Mouse (Mus musculus): ENCODE results near the gene Ttc30a2. TPM values are rescaled to one million over a fixed set of nuclear protein-coding genes. Genes with fewer than 3 reads are reported as not detected.
"Not testable (repeated sequence)": the region's sequence is repeated elsewhere in the genome, so short reads cannot be mapped to it uniquely, and the experiment has no call there.

Ttc30a2 gene
- polyA plus RNA-seq, 1 experiment from 2014 or later: 0.96 TPM

DNA sequence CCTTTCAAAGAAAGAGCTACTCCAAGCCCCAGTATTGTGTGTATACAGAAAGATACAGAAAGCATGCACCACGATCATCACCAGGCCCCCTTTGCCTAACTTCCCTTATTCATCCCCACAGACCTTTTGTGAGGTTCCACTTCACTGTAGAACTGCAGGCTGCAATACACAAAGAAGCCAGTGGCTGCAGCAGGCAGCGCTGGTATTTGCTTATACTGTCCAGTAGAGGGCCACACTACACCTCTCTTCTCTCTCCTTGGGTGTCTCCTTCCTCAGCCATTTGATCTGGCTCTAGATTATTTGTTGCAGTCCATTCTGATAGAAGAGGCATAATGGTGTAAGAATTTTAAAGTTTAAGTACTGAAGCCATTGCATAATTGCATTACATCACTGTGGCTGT, 7.2 kb upstream of the Ttc30a2 start:
- peak; percentile 90 for DNase-seq (ENCODE audit: low spot score, missing footprints)
- H3K4me2 ChIP-seq: no peak overlapping the region
- H3K9ac ChIP-seq (ENCODE audit: low read length): peak overlapping the region; percentile 48; the same call in 1 of the 2 replicates
- no peaks in the 10 kb centered on the region for H3K27me3 ChIP-seq (ENCODE audit: control insufficient read depth, insufficient read depth, low read length)
- peak; percentile 76 for ATAC-seq (ENCODE audit: low FRiP score)
- H3K36me3 ChIP-seq (ENCODE audit: control insufficient read depth, insufficient read depth, low read length): no peaks in the 10 kb centered on the region
- H3K27ac ChIP-seq (ENCODE audit: low read depth, low read length): no peak overlapping the region; the same call in 1 of the 2 replicates
- WGBS: 4% methylated on average over 2 of the region's 2 CpGs
- peaks cover 3% of the 10 kb centered on the region; the same call in 1 of the 2 replicates for H3K9me3 ChIP-seq (ENCODE audit: control insufficient read depth, low read length)
- H3K4me3 ChIP-seq (ENCODE audit: low read depth, low read length): no peak overlapping the region
- H3K4me1 ChIP-seq (ENCODE audit: control insufficient read depth, insufficient read depth, low read length): no peaks in the 10 kb centered on the region; the same call in 1 of the 2 replicates

DNA sequence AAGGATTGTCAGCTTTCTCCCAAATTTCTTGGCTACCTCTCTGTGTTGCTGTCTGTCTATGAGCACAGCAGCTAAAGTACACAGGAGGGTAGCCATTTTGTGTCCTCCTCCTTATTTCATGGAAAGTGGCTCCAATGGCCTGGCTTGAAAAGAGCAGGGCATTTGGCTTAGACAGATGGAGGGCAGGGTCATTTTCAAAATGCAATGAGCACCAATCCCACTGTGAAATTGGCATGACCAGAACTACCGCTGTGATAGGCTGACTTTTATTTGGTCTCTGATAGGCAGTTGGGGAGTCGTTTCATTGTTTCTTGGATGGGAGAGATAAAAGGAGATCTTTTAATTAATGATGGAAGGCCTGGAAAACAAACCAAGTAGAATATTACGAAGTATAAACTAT, 5.9 kb upstream of the Ttc30a2 start:
- no peak overlapping the region for H3K4me2 ChIP-seq
- H3K27ac ChIP-seq (ENCODE audit: low read depth, low read length): no peak overlapping the region
- 90% methylated on average over 3 of the region's 3 CpGs for WGBS
- no peak for DNase-seq (ENCODE audit: low spot score, missing footprints)
- ATAC-seq (ENCODE audit: low FRiP score): no peak
- no peaks in the 10 kb centered on the region; the same call in 1 of the 2 replicates for H3K4me1 ChIP-seq (ENCODE audit: control insufficient read depth, insufficient read depth, low read length)
- no peaks in the 10 kb centered on the region for H3K36me3 ChIP-seq (ENCODE audit: control insufficient read depth, insufficient read depth, low read length)
- no peak overlapping the region for H3K9ac ChIP-seq (ENCODE audit: low read length)
- peaks cover 3% of the 10 kb centered on the region; the same call in 1 of the 2 replicates for H3K9me3 ChIP-seq (ENCODE audit: control insufficient read depth, low read length)
- H3K27me3 ChIP-seq (ENCODE audit: control insufficient read depth, insufficient read depth, low read length): no peaks in the 10 kb centered on the region
- H3K4me3 ChIP-seq (ENCODE audit: low read depth, low read length): no peak overlapping the region

DNA sequence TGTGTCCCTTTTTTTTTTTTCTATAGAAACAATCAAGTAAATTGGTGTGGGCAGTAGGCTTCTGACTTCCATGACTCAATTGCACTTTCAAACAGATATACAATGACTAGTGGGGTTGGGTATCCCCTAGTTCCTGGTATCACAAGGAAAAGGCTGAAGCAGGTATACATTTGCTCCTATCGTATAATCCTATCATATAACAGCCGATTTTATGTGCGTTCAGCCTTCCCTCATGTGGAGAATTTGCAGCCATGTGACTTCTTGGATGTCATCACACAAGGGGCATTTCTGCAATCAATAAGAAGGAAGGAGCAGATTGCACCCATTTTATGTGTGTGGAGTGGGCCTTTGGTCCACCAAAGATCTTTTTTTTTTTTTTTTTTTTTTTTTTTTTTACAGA, 5.1 kb upstream of the Ttc30a2 start:
- Histone ChIP-seq H3K9ac (ENCODE audit: low read length) (no peak overlapping the region), H3K27ac (ENCODE audit: low read depth, low read length) (no peak overlapping the region), H3K4me3 (ENCODE audit: low read depth, low read length) (no peak overlapping the region), H3K36me3 (ENCODE audit: control insufficient read depth, insufficient read depth, low read length) (no peaks in the 10 kb centered on the region), H3K4me1 (ENCODE audit: control insufficient read depth, insufficient read depth, low read length) (no peaks in the 10 kb centered on the region; the same call in 1 of the 2 replicates), H3K9me3 (ENCODE audit: control insufficient read depth, low read length) (peaks cover 3% of the 10 kb centered on the region; the same call in 1 of the 2 replicates), H3K27me3 (ENCODE audit: control insufficient read depth, insufficient read depth, low read length) (no peaks in the 10 kb centered on the region), H3K4me2 (no peak overlapping the region)
- ATAC-seq (ENCODE audit: low FRiP score): no peak
- 95% methylated on average over 3 of the region's 3 CpGs for WGBS
- DNase-seq (ENCODE audit: low spot score, missing footprints): peak; percentile 76

DNA sequence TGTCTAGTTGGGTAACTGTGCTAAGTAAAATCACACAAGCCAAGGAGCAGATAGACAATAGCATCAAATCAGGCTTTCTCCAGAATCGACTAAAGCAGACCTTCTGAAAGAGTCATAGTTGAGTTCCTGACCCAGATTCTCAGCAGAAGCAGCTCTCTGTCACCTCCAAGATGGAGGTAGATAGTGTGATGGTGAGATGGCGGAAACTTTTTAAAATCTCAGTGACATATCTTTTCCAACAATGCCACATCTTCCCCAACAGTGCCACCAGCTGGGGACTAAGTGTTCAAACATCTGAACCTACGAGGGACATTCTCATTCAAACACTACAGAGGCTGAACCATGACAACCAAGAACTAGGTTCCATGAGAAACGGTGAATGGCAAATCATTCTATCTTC, 4.7 kb upstream of the Ttc30a2 start:
- Histone ChIP-seq H3K27ac (ENCODE audit: low read depth, low read length) (no peak overlapping the region), H3K4me1 (ENCODE audit: control insufficient read depth, insufficient read depth, low read length) (no peaks in the 10 kb centered on the region; the same call in 1 of the 2 replicates), H3K9me3 (ENCODE audit: control insufficient read depth, low read length) (peaks cover 3% of the 10 kb centered on the region; the same call in 1 of the 2 replicates), H3K27me3 (ENCODE audit: control insufficient read depth, insufficient read depth, low read length) (no peaks in the 10 kb centered on the region), H3K9ac (ENCODE audit: low read length) (no peak overlapping the region), H3K4me2 (no peak overlapping the region), H3K4me3 (ENCODE audit: low read depth, low read length) (no peak overlapping the region), H3K36me3 (ENCODE audit: control insufficient read depth, insufficient read depth, low read length) (no peaks in the 10 kb centered on the region)
- DNase-seq (ENCODE audit: low spot score, missing footprints): peak; percentile 80
- no peak for ATAC-seq (ENCODE audit: low FRiP score)
- 95% methylated on average over 4 of the region's 4 CpGs for WGBS

DNA sequence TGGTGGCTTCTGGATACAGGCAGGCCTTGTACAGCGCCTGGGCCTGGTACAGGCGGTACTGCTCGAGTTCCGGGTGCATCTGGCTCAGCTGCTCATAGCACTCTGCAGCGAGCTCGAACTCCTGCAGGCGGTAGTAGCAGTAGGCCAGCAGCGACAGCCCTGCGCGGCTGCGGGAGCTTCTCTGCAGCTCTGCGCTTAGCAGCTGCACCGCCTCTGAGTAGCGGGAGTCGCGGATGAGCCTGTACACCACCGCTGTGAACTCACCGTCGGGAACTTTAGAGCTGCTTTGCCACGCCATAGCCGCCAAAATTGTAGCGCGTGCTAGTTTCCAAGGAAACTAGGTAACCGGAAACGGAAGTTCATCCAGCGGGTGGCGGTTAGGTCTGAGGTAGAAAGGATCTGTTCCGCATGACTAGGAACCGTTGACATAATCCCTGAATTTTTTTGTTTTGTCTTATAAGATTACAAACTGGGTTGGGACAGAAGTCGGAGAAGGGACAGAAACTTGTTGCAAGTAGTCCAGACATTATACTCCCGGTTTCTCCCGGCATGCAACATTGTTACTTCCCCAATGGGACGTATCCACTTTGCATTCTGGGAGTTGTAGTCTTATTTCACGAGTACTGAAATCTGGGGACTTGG, 3.6 kb upstream of the Ttc30a2 start, which contains the start of gene Ttc30a1:
Gene Ttc30a1, minus strand, starts transcription at position 528 of the 642 bp plus-strand sequence.
- H3K9me3 ChIP-seq (ENCODE audit: control insufficient read depth, low read length); H3K27ac ChIP-seq (ENCODE audit: low read depth, low read length); H3K27me3 ChIP-seq (ENCODE audit: control insufficient read depth, insufficient read depth, low read length); H3K4me1 ChIP-seq (ENCODE audit: control insufficient read depth, insufficient read depth, low read length); H3K36me3 ChIP-seq (ENCODE audit: control insufficient read depth, insufficient read depth, low read length): not testable (repeated sequence)
- ATAC-seq (ENCODE audit: low FRiP score): peak; percentile 73
- DNase-seq (ENCODE audit: low spot score, missing footprints): peak; percentile 99
- Histone ChIP-seq H3K9ac (ENCODE audit: low read length) (peak within 1 kb of the TSS; percentile 61), H3K4me3 (ENCODE audit: low read depth, low read length) (peak within 1 kb of the TSS; percentile 44), H3K4me2 (peak within 1 kb of the TSS; percentile 53)
- 3% methylated on average over 33 of the region's 34 CpGs for WGBS

DNA sequence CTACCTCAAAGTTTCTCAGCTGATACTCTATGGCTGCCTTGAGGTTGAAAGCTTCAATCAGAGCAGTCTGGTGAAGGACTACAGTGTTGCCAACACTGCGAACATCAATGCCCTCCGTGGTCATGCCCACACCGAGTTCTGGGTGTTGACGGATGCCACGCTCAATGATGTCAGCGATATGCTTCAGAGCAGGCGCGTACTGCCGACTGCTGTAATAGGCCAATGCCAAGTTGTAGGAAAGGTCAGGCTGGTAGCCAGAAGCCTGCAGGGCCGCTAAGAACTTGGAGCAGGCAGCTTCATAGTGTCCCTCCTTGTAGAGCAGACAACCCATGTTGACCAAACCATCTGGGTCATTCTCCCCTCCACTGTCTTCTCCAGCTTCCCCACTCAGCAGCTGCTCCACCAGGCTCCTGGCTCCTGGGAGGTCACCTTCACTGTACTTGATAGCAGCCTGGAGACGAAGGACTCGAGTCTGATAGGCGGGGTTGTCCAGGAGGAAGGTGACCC, 3.0 kb upstream of the Ttc30a2 start:
- peak; percentile 51 for DNase-seq (ENCODE audit: low spot score, missing footprints)
- not testable (repeated sequence) for H3K9me3 ChIP-seq (ENCODE audit: control insufficient read depth, low read length); H3K27ac ChIP-seq (ENCODE audit: low read depth, low read length); H3K9ac ChIP-seq (ENCODE audit: low read length); H3K4me1 ChIP-seq (ENCODE audit: control insufficient read depth, insufficient read depth, low read length); H3K27me3 ChIP-seq (ENCODE audit: control insufficient read depth, insufficient read depth, low read length); H3K36me3 ChIP-seq (ENCODE audit: control insufficient read depth, insufficient read depth, low read length); ATAC-seq (ENCODE audit: low FRiP score)
- Histone ChIP-seq H3K4me3 (ENCODE audit: low read depth, low read length) (peak overlapping the region; percentile 44), H3K4me2 (peak overlapping the region; percentile 53)
- WGBS: 96% methylated on average over 13 of the region's 13 CpGs

DNA sequence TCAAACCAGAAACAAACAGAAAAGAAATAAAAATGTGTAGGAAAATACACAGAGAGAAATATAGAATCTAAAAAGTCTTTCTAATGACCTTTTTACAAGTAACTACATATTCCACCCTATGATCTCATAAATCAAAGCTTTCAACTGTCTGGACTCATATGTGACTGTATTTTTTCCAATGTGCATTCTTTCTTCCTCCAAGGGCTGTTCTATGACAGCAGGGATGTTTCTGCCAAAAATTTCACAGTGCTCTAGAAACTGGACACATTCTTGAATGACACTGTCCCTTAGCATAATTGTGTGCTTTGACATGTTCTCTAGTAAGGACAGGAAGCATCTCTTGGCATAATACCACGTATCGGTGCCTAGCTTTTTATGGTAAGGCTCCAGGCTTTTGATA, 1.9 kb downstream of the Ttc30a2 start:
- H3K9me3 ChIP-seq (ENCODE audit: control insufficient read depth, low read length); H3K9ac ChIP-seq (ENCODE audit: low read length); H3K4me3 ChIP-seq (ENCODE audit: low read depth, low read length); H3K27me3 ChIP-seq (ENCODE audit: control insufficient read depth, insufficient read depth, low read length); H3K27ac ChIP-seq (ENCODE audit: low read depth, low read length); H3K4me2 ChIP-seq; ATAC-seq (ENCODE audit: low FRiP score); DNase-seq (ENCODE audit: low spot score, missing footprints); H3K36me3 ChIP-seq (ENCODE audit: control insufficient read depth, insufficient read depth, low read length); H3K4me1 ChIP-seq (ENCODE audit: control insufficient read depth, insufficient read depth, low read length): not testable (repeated sequence)
- 86% methylated on average over 2 of the region's 2 CpGs for WGBS

DNA sequence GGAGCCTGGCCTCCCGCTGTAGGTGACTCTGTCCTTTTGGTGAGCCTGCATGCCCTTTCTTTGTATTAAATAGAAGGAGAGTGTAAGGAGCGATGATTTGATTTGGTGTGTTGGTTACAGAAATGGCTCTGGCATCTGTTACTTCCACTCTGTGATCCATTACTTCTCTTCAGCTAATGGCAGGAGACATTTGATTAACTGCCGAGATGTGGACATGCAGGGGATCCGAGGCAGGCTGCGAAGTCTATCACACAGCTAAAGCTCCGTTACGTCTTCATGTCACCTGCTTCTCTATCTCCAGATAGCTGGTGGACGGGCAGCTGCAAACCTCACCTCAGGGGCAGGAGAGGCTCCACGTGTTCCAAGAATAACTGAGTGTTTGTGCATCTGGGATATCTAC, 3.8 kb downstream of the Ttc30a2 start:
- Histone ChIP-seq H3K4me1 (ENCODE audit: control insufficient read depth, insufficient read depth, low read length) (no peaks in the 10 kb centered on the region), H3K4me3 (ENCODE audit: low read depth, low read length) (no peak overlapping the region), H3K27me3 (ENCODE audit: control insufficient read depth, insufficient read depth, low read length) (no peaks in the 10 kb centered on the region), H3K27ac (ENCODE audit: low read depth, low read length) (no peak overlapping the region), H3K9me3 (ENCODE audit: control insufficient read depth, low read length) (no peaks in the 10 kb centered on the region), H3K4me2 (no peak overlapping the region), H3K36me3 (ENCODE audit: control insufficient read depth, insufficient read depth, low read length) (no peaks in the 10 kb centered on the region), H3K9ac (ENCODE audit: low read length) (no peak overlapping the region)
- WGBS: 76% methylated on average over 9 of the region's 9 CpGs
- peak; percentile 61 for DNase-seq (ENCODE audit: low spot score, missing footprints)
- no peak for ATAC-seq (ENCODE audit: low FRiP score)

DNA sequence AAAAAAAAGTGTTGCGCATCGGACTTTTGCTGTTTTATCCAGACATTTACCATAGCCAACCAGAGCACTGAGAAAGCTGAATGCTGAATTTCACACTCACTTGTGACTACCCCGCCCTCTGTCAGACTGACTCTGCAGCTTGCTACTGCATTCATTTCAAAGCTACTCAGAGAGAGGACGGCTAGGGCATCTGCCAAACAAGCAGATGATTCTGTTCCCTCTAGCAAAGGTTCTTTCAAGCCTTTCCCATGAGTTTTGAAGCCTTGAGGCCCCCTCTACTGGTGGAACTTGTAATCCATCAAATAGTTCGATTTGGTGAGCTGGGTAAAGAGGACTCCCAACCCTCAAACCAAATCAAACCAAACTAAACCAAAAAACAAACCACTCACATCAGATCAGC, 13.0 kb downstream of the Ttc30a2 start:
- Histone ChIP-seq H3K27me3 (ENCODE audit: control insufficient read depth, insufficient read depth, low read length) (no peaks in the 10 kb centered on the region), H3K27ac (ENCODE audit: low read depth, low read length) (no peak overlapping the region), H3K9ac (ENCODE audit: low read length) (no peak overlapping the region; the same call in 1 of the 2 replicates), H3K9me3 (ENCODE audit: control insufficient read depth, low read length) (no peaks in the 10 kb centered on the region), H3K4me3 (ENCODE audit: low read depth, low read length) (no peak overlapping the region), H3K36me3 (ENCODE audit: control insufficient read depth, insufficient read depth, low read length) (no peaks in the 10 kb centered on the region), H3K4me2 (peak overlapping the region; percentile 32), H3K4me1 (ENCODE audit: control insufficient read depth, insufficient read depth, low read length) (peaks cover 23% of the 10 kb centered on the region)
- peak; percentile 94 for DNase-seq (ENCODE audit: low spot score, missing footprints)
- WGBS: 28% methylated on average over 5 of the region's 5 CpGs
- ATAC-seq (ENCODE audit: low FRiP score): peak; percentile 67; the same call in 1 of the 2 replicates
